Mouse (Mus musculus): Measurements from ENCODE around the gene Tstd2. TPM values are rescaled to one million over a fixed set of nuclear protein-coding genes. Genes with fewer than 3 reads are reported as not detected.

Tstd2 gene
- polyA plus RNA-seq, 1 experiment = 43.5 TPM

DNA sequence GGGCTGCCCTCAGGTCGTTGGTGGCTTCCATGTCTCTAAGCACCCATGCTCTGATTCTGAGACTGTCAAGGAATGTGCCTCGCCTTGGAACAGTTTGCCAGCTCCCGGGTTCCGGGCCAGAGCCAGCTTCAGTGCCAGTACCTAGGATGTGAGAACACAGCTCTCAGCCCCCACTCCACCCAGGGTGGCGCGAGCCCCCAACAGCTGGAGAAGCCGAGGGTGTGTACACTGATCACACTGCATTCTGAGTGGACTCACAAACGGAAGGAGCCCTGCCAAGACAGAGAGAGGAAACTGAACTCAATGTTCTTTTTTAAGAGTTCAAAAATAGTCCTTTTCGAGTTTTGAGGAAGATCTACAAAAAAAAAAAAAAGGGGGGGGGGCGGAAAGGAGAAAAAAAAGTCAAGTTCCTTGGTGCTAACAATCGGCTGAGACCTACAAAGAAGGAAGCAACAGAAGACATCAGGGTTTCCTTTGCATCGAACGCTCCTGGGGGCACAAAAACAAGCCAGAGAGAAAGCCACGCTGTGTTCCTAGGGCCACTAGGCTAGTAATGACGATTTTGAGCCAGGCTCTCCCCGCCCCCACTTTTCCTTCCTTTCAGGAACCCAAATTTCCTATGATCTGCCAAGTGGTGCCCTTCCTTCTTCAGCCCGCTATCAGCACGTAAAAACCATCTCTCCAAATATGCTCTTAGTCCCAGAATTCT is 51.6 kb downstream of the Tstd2 start:
- no peak for TF ChIP-seq CTCF (IDR thresholded peaks at IDR 0.05; ENCODE audit: borderline replicate concordance, insufficient read depth, low read length)
- no peak for TF ChIP-seq POLR2A (IDR thresholded peaks at IDR 0.05; ENCODE audit: low read depth, low read length)
- Histone ChIP-seq H3K27ac (ENCODE audit: insufficient read depth, low read length) (no peak overlapping the region), H3K4me3 (ENCODE audit: insufficient read depth, low read length) (no peak overlapping the region), H3K4me1 (ENCODE audit: control insufficient read depth, insufficient read depth, low read length) (peaks cover 2% of the 10 kb centered on the region; the same call in 1 of the 2 replicates)

DNA sequence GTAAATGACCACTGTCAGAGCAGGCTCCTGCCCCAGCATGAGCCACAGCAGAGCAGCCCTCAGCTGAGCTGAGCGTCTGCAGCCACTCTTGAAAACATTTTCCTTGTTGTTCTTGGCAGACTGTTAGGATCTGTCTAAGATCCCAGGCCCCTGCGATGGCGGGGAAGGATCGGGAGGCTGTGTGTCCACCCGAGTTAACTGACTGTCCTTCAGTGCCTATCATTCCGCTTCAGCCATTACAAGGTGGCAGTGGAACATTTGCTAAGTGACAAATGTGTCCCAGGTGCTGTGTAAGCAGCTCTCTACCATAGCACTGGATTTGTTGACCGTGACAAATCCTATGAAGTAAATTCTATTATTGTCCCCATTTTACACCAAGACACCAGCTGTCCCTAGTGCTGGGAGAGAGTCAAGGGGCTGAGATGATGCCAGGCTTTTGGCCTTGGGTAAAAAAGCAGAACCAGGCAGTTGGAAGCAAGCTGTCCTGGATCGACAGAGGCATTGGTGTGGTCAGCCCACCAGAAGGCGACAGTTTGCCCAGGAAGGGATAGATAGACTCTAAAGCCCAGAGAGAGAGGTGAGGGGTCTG is 53.2 kb downstream of the Tstd2 start:
- no peak overlapping the region for H3K27ac ChIP-seq (ENCODE audit: insufficient read depth, low read length)
- no peak overlapping the region for H3K4me3 ChIP-seq (ENCODE audit: insufficient read depth, low read length)
- TF ChIP-seq CTCF (IDR thresholded peaks at IDR 0.05; ENCODE audit: borderline replicate concordance, insufficient read depth, low read length) (no peak), POLR2A (IDR thresholded peaks at IDR 0.05; ENCODE audit: low read depth, low read length) (no peak)
- H3K4me1 ChIP-seq (ENCODE audit: control insufficient read depth, insufficient read depth, low read length) = peaks cover 2% of the 10 kb centered on the region; the same call in 1 of the 2 replicates

DNA sequence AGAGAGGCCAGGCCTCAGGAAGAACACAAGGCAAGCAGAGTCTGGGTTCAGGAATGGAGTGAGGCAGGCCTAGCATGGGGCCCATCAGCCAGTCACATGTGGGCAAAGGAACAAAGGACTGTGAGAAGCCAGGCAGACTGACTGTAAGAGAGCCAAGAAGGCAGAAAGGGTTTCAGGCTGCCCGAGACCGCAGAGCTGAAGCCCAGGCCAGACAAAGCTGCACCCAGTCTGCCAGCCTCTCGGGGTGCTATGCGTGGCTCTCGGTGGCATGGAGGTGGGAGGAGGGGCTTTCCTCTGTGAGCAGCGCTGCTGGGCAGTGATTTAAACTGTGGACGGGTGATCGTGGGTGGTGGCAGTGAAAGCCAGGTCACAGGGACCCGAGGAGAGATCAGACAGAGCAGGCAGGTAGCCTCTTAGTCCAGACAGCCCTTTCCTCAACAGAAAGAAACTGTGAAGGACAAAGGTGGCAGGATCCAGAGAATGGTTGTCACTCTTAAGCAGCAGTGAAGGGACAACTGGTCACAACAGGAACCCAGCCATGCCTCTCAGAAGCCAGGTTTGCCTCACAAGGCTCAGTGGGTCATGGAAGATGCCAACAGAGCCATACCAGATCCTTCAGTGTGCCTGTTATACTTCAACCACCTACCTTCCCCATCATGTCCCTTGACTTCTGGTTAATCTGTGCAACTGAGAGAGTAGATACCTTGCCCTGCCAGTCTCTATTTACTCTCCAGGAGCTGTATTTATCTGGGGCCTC is 53.9 kb downstream of the Tstd2 start:
- Histone ChIP-seq H3K4me3 (ENCODE audit: insufficient read depth, low read length) (no peak overlapping the region), H3K4me1 (ENCODE audit: control insufficient read depth, insufficient read depth, low read length) (peaks cover 2% of the 10 kb centered on the region; the same call in 1 of the 2 replicates), H3K27ac (ENCODE audit: insufficient read depth, low read length) (no peak overlapping the region)
- TF ChIP-seq CTCF (IDR thresholded peaks at IDR 0.05; ENCODE audit: borderline replicate concordance, insufficient read depth, low read length) (no peak), POLR2A (IDR thresholded peaks at IDR 0.05; ENCODE audit: low read depth, low read length) (no peak)

- no peak overlapping the region for H3K27ac ChIP-seq (ENCODE audit: insufficient read depth, low read length)
- H3K4me3 ChIP-seq (ENCODE audit: insufficient read depth, low read length) = no peak overlapping the region
- H3K4me1 ChIP-seq (ENCODE audit: control insufficient read depth, insufficient read depth, low read length) = no peaks in the 10 kb centered on the region
- TF ChIP-seq CTCF (IDR thresholded peaks at IDR 0.05; ENCODE audit: borderline replicate concordance, insufficient read depth, low read length) = no peak
- no peak for TF ChIP-seq POLR2A (IDR thresholded peaks at IDR 0.05; ENCODE audit: low read depth, low read length)
Measured at GRCm38 (mm10) chr4:46082555-46082954, 55.9 kb downstream of the Tstd2 start.

DNA sequence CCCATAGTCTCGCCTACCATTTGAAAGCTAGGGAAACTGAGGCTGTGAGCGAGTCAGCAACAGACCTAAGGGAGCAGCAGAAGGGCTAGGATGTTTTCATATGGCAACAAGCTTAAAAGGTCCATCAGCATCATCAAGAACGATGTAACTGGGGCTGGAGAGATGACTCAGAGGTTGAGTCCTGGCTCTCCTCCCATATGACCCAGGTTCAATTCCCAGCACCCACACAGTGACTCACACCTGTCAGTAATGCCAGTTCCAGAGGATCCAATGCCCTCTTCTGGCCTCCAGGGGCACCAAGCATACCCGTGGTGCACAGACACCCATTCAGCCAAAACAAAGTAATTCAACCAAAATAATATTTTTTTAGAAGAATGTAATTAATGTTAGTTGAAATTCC is 58.2 kb downstream of the Tstd2 start:
- no peak overlapping the region for H3K4me3 ChIP-seq (ENCODE audit: insufficient read depth, low read length)
- H3K4me1 ChIP-seq (ENCODE audit: control insufficient read depth, insufficient read depth, low read length) = no peaks in the 10 kb centered on the region
- no peak overlapping the region for H3K27ac ChIP-seq (ENCODE audit: insufficient read depth, low read length)
- TF ChIP-seq CTCF (IDR thresholded peaks at IDR 0.05; ENCODE audit: borderline replicate concordance, insufficient read depth, low read length) (no peak), POLR2A (IDR thresholded peaks at IDR 0.05; ENCODE audit: low read depth, low read length) (no peak)

DNA sequence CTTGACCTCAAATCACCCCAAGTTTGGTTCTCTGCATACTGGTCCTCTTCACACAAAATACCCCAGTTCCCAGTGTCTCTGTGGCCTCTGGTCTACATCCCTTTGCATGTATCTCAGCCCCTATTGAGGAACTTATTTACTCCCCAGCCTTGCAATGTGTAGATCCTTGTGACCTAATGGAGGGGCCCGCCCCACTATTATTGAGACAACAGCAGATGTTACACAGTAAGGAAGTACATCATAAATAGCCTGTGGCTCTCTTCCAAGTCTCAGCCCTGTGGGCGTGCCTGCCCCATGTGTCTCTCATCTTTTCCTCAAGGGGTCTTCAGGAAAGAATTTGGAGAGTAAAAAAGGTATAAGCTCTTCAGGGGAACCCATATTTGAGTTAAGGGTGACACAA is 61.6 kb downstream of the Tstd2 start:
- peaks cover 2% of the 10 kb centered on the region; the same call in 1 of the 2 replicates for H3K4me1 ChIP-seq (ENCODE audit: control insufficient read depth, insufficient read depth, low read length)
- no peak overlapping the region for H3K4me3 ChIP-seq (ENCODE audit: insufficient read depth, low read length)
- TF ChIP-seq CTCF (IDR thresholded peaks at IDR 0.05; ENCODE audit: borderline replicate concordance, insufficient read depth, low read length) = no peak
- TF ChIP-seq POLR2A (IDR thresholded peaks at IDR 0.05; ENCODE audit: low read depth, low read length) = no peak
- no peak overlapping the region for H3K27ac ChIP-seq (ENCODE audit: insufficient read depth, low read length)

- no peak for TF ChIP-seq CTCF (IDR thresholded peaks at IDR 0.05; ENCODE audit: borderline replicate concordance, insufficient read depth, low read length)
- Histone ChIP-seq H3K4me3 (ENCODE audit: insufficient read depth, low read length) (no peak overlapping the region), H3K27ac (ENCODE audit: insufficient read depth, low read length) (no peak overlapping the region), H3K4me1 (ENCODE audit: control insufficient read depth, insufficient read depth, low read length) (peaks cover 2% of the 10 kb centered on the region; the same call in 1 of the 2 replicates)
Measured at GRCm38 (mm10) chr4:46075664-46076063, 62.8 kb downstream of the Tstd2 start.

DNA sequence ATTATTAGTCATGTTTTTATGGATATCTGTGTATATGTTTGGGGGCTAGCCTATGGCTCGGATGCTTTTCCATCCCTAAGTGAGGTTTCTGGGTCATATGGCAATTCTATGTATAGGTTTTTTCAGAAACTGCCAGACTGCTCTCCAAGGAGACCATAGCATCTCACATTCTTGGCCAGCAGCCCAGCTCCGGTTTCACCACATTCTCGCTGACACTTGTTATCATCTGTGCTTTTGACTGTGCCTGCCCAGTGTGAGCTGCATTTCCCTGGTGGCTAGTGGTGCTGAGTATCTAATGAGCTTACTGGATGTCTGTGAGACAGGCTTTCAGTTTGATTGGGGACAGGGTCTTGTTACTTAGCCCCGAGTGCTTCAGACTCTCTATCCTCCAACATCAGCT is 64.8 kb downstream of the Tstd2 start:
- no peak for TF ChIP-seq CTCF (IDR thresholded peaks at IDR 0.05; ENCODE audit: borderline replicate concordance, insufficient read depth, low read length)
- TF ChIP-seq POLR2A (IDR thresholded peaks at IDR 0.05; ENCODE audit: low read depth, low read length) = no peak
- Histone ChIP-seq H3K4me1 (ENCODE audit: control insufficient read depth, insufficient read depth, low read length) (peaks cover 2% of the 10 kb centered on the region; the same call in 1 of the 2 replicates), H3K4me3 (ENCODE audit: insufficient read depth, low read length) (no peak overlapping the region), H3K27ac (ENCODE audit: insufficient read depth, low read length) (no peak overlapping the region)

GRCm38 (mm10) chr4:46072631-46073030 is 65.9 kb downstream of the Tstd2 start:
- no peak overlapping the region for H3K4me3 ChIP-seq (ENCODE audit: insufficient read depth, low read length)
- no peak for TF ChIP-seq CTCF (IDR thresholded peaks at IDR 0.05; ENCODE audit: borderline replicate concordance, insufficient read depth, low read length)
- no peak for TF ChIP-seq POLR2A (IDR thresholded peaks at IDR 0.05; ENCODE audit: low read depth, low read length)
- no peak overlapping the region for H3K27ac ChIP-seq (ENCODE audit: insufficient read depth, low read length)
- H3K4me1 ChIP-seq (ENCODE audit: control insufficient read depth, insufficient read depth, low read length) = peaks cover 2% of the 10 kb centered on the region; the same call in 1 of the 2 replicates
